Mouse (Mus musculus) heart, embryonic 11.5 days (tissue): Measurements from ENCODE around the gene Borcs6. TPM values are rescaled to one million over a fixed set of nuclear protein-coding genes. Genes with fewer than 3 reads are reported as not detected.

Experiments used
- ATAC-seq: fragments of 200-750 bp; cut with Nextera tagmentation; replicated peaks from 2 replicates; pipeline ENCODE4 v1.8.0; 2017; ENCODE audit warnings: moderate library complexity; ENCODE audit not compliant: insufficient number of reproducible peaks, low FRiP score, low TSS enrichment
- H3K27ac ChIP-seq: fragments of 300-500 bp; sonication (generic); 2 replicates; pipeline ENCODE4 v1.5.1; 2014; ENCODE audit warnings: mild to moderate bottlenecking, low read depth, low read length
- H3K27me3 ChIP-seq: fragments of 300-500 bp; sonication (generic); 2 replicates; pipeline ENCODE4 v1.6.1; 2014; ENCODE audit warnings: mild to moderate bottlenecking, low read length, mixed read lengths; ENCODE audit not compliant: control insufficient read depth, insufficient read depth
- H3K36me3 ChIP-seq: fragments of 300-500 bp; sonication (generic); 2 replicates; pipeline ENCODE4 v1.6.1; 2014; ENCODE audit warnings: mild to moderate bottlenecking, low read length, moderate library complexity, mixed read lengths; ENCODE audit not compliant: control insufficient read depth, insufficient read depth
- H3K4me1 ChIP-seq: fragments of 300-500 bp; sonication (generic); 2 replicates; pipeline ENCODE4 v1.6.1; 2014; ENCODE audit warnings: low read length; ENCODE audit not compliant: control insufficient read depth, insufficient read depth
- H3K4me2 ChIP-seq: fragments of 300-500 bp; sonication (generic); 2 replicates; pipeline ENCODE4 v1.6.1; 2014; ENCODE audit warnings: mild to moderate bottlenecking, moderate library complexity
- H3K4me3 ChIP-seq: fragments of 300-500 bp; sonication (generic); 2 replicates; pipeline ENCODE4 v1.5.1; 2014; ENCODE audit warnings: low read depth, low read length
- H3K9ac ChIP-seq: fragments of 300-500 bp; sonication (generic); 2 replicates; pipeline ENCODE4 v1.6.1; 2014; ENCODE audit warnings: mild to moderate bottlenecking, low read depth, low read length, moderate library complexity
- H3K9me3 ChIP-seq: fragments of 300-500 bp; sonication (generic); replicated peaks from 2 replicates; pipeline ENCODE4 v1.6.1; 2016; ENCODE audit warnings: low read length; ENCODE audit not compliant: control insufficient read depth
- WGBS: fragments of 180-500 bp; shearing (Covaris S2); extraction: QIAGEN DNeasy Blood & Tissue Kit; methylation state at CpG from one replicate; pipeline ENCODE4 v1.1.7; 2014; ENCODE audit not compliant: insufficient replicate concordance; 5-methylcytosine and 5-hydroxymethylcytosine counted together
- polyA plus RNA-seq: library from polyadenylated mRNA; unstranded; fragments of >200 nt; fragmentation: Nextera tagmentation; extraction: Ambion mirVana; gene quantifications from 2 replicates; pipeline ENCODE4 v1.2.1, GENCODE M21; 2014

Gene Borcs6
- polyA plus RNA-seq, 1 experiment from 2014 or later, result 7.7 TPM

- Histone ChIP-seq H3K9ac (peak within 1 kb of the TSS; percentile 95), H3K4me3 (peak within 1 kb of the TSS; percentile 70), H3K4me1 (peaks cover 40% of the 10 kb centered on the region), H3K9me3 (no peaks in the 10 kb centered on the region), H3K36me3 (no peaks in the 10 kb centered on the region), H3K27me3 (no peaks in the 10 kb centered on the region), H3K4me2 (peak within 1 kb of the TSS; percentile 61), H3K27ac (peak within 1 kb of the TSS; percentile 89)
- peak; percentile 78 for ATAC-seq
- WGBS, result under 1% methylated on average over 47 of the region's 47 CpGs
Measured at GRCm38 (mm10) chr11:69070590-69071222, 11.2 kb downstream of the Borcs6 start, which contains the start of gene Tmem107. TSS of gene Tmem107 (plus strand) at chr11:69070806.

- H3K4me3 ChIP-seq, result peak overlapping the region; percentile 70
- H3K4me2 ChIP-seq, result peak overlapping the region; percentile 61
- ATAC-seq, result no peak
- 27% methylated on average over 9 of the region's 9 CpGs for WGBS
- peaks cover 36% of the 10 kb centered on the region for H3K4me1 ChIP-seq
- peak overlapping the region; percentile 89 for H3K27ac ChIP-seq
- no peaks in the 10 kb centered on the region for H3K9me3 ChIP-seq
- H3K9ac ChIP-seq, result peak overlapping the region; percentile 95
- no peaks in the 10 kb centered on the region for H3K36me3 ChIP-seq
- no peaks in the 10 kb centered on the region for H3K27me3 ChIP-seq
Measured at GRCm38 (mm10) chr11:69071262-69071661, 11.7 kb downstream of the Borcs6 start.

- Histone ChIP-seq H3K4me1 (peaks cover 27% of the 10 kb centered on the region), H3K27me3 (no peaks in the 10 kb centered on the region), H3K9me3 (no peaks in the 10 kb centered on the region), H3K4me3 (peak overlapping the region; percentile 29; the same call in 1 of the 2 replicates), H3K27ac (peak overlapping the region; percentile 91; the same call in 1 of the 2 replicates), H3K4me2 (peak overlapping the region; percentile 62), H3K9ac (peak overlapping the region; percentile 88; the same call in 1 of the 2 replicates), H3K36me3 (no peaks in the 10 kb centered on the region)
- ATAC-seq, result no peak
- 81% methylated on average over 11 of the region's 11 CpGs for WGBS
Measured at GRCm38 (mm10) chr11:69072234-69072633, 12.7 kb downstream of the Borcs6 start.

GRCm38 (mm10) chr11:69072666-69073064 is 13.1 kb downstream of the Borcs6 start:
- H3K4me3 ChIP-seq, result peak overlapping the region; percentile 29
- H3K9me3 ChIP-seq, result no peaks in the 10 kb centered on the region
- peak overlapping the region; percentile 91 for H3K27ac ChIP-seq
- H3K4me2 ChIP-seq, result peak overlapping the region; percentile 62
- no peaks in the 10 kb centered on the region for H3K27me3 ChIP-seq
- H3K36me3 ChIP-seq, result no peaks in the 10 kb centered on the region
- peak overlapping the region; percentile 88 for H3K9ac ChIP-seq
- WGBS, result 10% methylated on average over 9 of the region's 9 CpGs
- peaks cover 23% of the 10 kb centered on the region for H3K4me1 ChIP-seq
- ATAC-seq, result no peak

- peak; percentile 31; the same call in 1 of the 2 replicates for ATAC-seq
- WGBS, result 0% methylated on average over 14 of the region's 14 CpGs
- Histone ChIP-seq H3K4me1 (peaks cover 22% of the 10 kb centered on the region), H3K27ac (peak overlapping the region; percentile 91), H3K4me2 (peak overlapping the region; percentile 62), H3K4me3 (peak overlapping the region; percentile 29), H3K27me3 (no peaks in the 10 kb centered on the region), H3K9ac (peak overlapping the region; percentile 88), H3K9me3 (no peaks in the 10 kb centered on the region), H3K36me3 (no peaks in the 10 kb centered on the region)
Measured at GRCm38 (mm10) chr11:69073065-69073888, 13.8 kb downstream of the Borcs6 start.

- no peaks in the 10 kb centered on the region for H3K36me3 ChIP-seq
- H3K27ac ChIP-seq, result no peak overlapping the region
- no peak overlapping the region; the same call in 1 of the 2 replicates for H3K4me2 ChIP-seq
- H3K27me3 ChIP-seq, result no peaks in the 10 kb centered on the region
- H3K9ac ChIP-seq, result no peak overlapping the region
- H3K4me3 ChIP-seq, result no peak overlapping the region
- 50% methylated on average over 6 of the region's 6 CpGs for WGBS
- H3K4me1 ChIP-seq, result peaks cover 22% of the 10 kb centered on the region
- H3K9me3 ChIP-seq, result no peaks in the 10 kb centered on the region
- ATAC-seq, result no peak
Measured at GRCm38 (mm10) chr11:69073951-69074775, 14.6 kb downstream of the Borcs6 start.

- H3K36me3 ChIP-seq, result no peaks in the 10 kb centered on the region
- no peak overlapping the region for H3K9ac ChIP-seq
- WGBS, result 46% methylated on average over 2 of the region's 2 CpGs
- ATAC-seq, result no peak
- no peaks in the 10 kb centered on the region for H3K9me3 ChIP-seq
- no peak overlapping the region for H3K27ac ChIP-seq
- H3K4me2 ChIP-seq, result no peak overlapping the region
- H3K4me3 ChIP-seq, result no peak overlapping the region
- no peaks in the 10 kb centered on the region for H3K27me3 ChIP-seq
- H3K4me1 ChIP-seq, result peaks cover 21% of the 10 kb centered on the region
Measured at GRCm38 (mm10) chr11:69074776-69075069, 15.2 kb downstream of the Borcs6 start.

- Histone ChIP-seq H3K4me2 (no peak overlapping the region), H3K4me3 (no peak overlapping the region), H3K27me3 (no peaks in the 10 kb centered on the region), H3K9me3 (no peaks in the 10 kb centered on the region), H3K4me1 (peaks cover 17% of the 10 kb centered on the region), H3K9ac (no peak overlapping the region), H3K36me3 (no peaks in the 10 kb centered on the region), H3K27ac (no peak overlapping the region)
- WGBS, result 48% methylated on average over 8 of the region's 9 CpGs
- ATAC-seq, result no peak
Measured at GRCm38 (mm10) chr11:69075764-69076479, 16.4 kb downstream of the Borcs6 start.
